Mouse (Mus musculus) lung, postnatal 14 days (tissue): ENCODE measurements around the gene Olfr1031.
"Not testable (repeated sequence)": the region's sequence is repeated elsewhere in the genome, so short reads cannot be mapped to it uniquely, and the experiment has no call there.

Source experiments
- DNase-seq: peaks from one replicate; pipeline ENCODE4 v3.0.0; 2021

Olfr1031 gene

GRCm38 (mm10) chr2:85990004-85990403, at the start of gene Olfr1031:
Gene Olfr1031 (plus strand): TSS chr2:85990304.
- DNase-seq = no peak

- no peak for DNase-seq
Observed at GRCm38 (mm10) chr2:85950137-85950536, 40.0 kb upstream of the Olfr1031 start, which contains the start of gene Olfr1028. Gene Olfr1028 (plus strand): TSS chr2:85950437.

- no peak for DNase-seq
Observed at GRCm38 (mm10) chr2:85973595-85973994, 16.5 kb upstream of the Olfr1031 start, which contains the start of gene Olfr1029. Gene Olfr1029 (plus strand): TSS chr2:85973895.

- no peak for DNase-seq
Observed at GRCm38 (mm10) chr2:85978976-85979375, 11.1 kb upstream of the Olfr1031 start, which contains the start of gene Olfr1030. Gene Olfr1030 (plus strand): TSS chr2:85979276.

- no peak for DNase-seq
Observed at GRCm38 (mm10) chr2:86005240-86005639, 15.1 kb downstream of the Olfr1031 start, which contains the start of gene Olfr1032. Gene Olfr1032 (plus strand): TSS chr2:86005540.

- peak; percentile 1 for DNase-seq
Observed at GRCm38 (mm10) chr2:86020406-86020805, 30.3 kb downstream of the Olfr1031 start, which contains the start of gene Olfr1033. Gene Olfr1033 (plus strand): TSS chr2:86020633.

GRCm38 (mm10) chr2:86021518-86021917, 31.4 kb downstream of the Olfr1031 start:
- DNase-seq = not testable (repeated sequence)
